Mouse (Mus musculus) forebrain, embryonic 16.5 days (tissue): ENCODE results near the gene Gm16427. TPM values are rescaled to one million over a fixed set of nuclear protein-coding genes. Genes with fewer than 3 reads are reported as not detected.
"Not testable (repeated sequence)": the region's sequence is repeated elsewhere in the genome, so short reads cannot be mapped to it uniquely, and the experiment has no call there.

Experiments
- ATAC-seq: fragments of 200-750 bp; cut with Nextera tagmentation; 2 replicates; pipeline ENCODE4 v1.8.0; 2017; ENCODE audit warnings: mild to moderate bottlenecking, moderate library complexity
- H3K27ac ChIP-seq: fragments of 300-500 bp; sonication (generic); 2 replicates; pipeline ENCODE4 v1.5.1; 2014; ENCODE audit warnings: low read length, control low read depth
- H3K27me3 ChIP-seq: fragments of 300-500 bp; sonication (generic); replicated peaks from 2 replicates; pipeline ENCODE4 v1.6.1; 2014; ENCODE audit warnings: low read length; ENCODE audit not compliant: control insufficient read depth, insufficient read depth
- H3K36me3 ChIP-seq: fragments of 300-500 bp; sonication (generic); 2 replicates; pipeline ENCODE4 v1.6.1; 2014; ENCODE audit not compliant: control insufficient read depth, insufficient read depth
- H3K4me1 ChIP-seq: fragments of 300-500 bp; sonication (generic); replicated peaks from 2 replicates; pipeline ENCODE4 v1.6.1; 2014; ENCODE audit warnings: low read length; ENCODE audit not compliant: control insufficient read depth, insufficient read depth
- H3K4me2 ChIP-seq: fragments of 300-500 bp; sonication (generic); 2 replicates; pipeline ENCODE4 v1.6.1; 2014; ENCODE audit warnings: mild to moderate bottlenecking, low read length, control low read depth
- H3K4me3 ChIP-seq: fragments of 300-500 bp; sonication (generic); replicated peaks from 2 replicates; pipeline ENCODE4 v1.5.1; 2014; ENCODE audit warnings: mild to moderate bottlenecking, low read length, control low read depth
- H3K9ac ChIP-seq: fragments of 300-500 bp; sonication (generic); replicated peaks from 2 replicates; pipeline ENCODE4 v1.6.1; 2014; ENCODE audit warnings: low read depth, low read length, control low read depth
- H3K9me3 ChIP-seq: fragments of 300-500 bp; sonication (generic); 2 replicates; pipeline ENCODE4 v1.6.1; 2016; ENCODE audit warnings: low read length; ENCODE audit not compliant: control insufficient read depth
- WGBS: fragments of 180-500 bp; shearing (Covaris S2); extraction: QIAGEN DNeasy Blood & Tissue Kit; methylation state at CpG from one replicate; pipeline ENCODE4 v1.1.7; 2014; 5-methylcytosine and 5-hydroxymethylcytosine counted together
- polyA plus RNA-seq: library from polyadenylated mRNA; unstranded; fragments of >200 nt; fragmentation: Nextera tagmentation; extraction: Ambion mirVana; gene quantifications from 2 replicates; pipeline ENCODE4 v1.2.1, GENCODE M21; 2015

The Gm16427 gene
- polyA plus RNA-seq, result not detected in 2 replicates

GRCm38 (mm10) chr5:93540100-93540499 lies at the start of gene Gm16427:
Gene Gm16427 (minus strand): TSS chr5:93540200.
- H3K27me3 ChIP-seq, H3K9me3 ChIP-seq, H3K4me3 ChIP-seq, H3K4me2 ChIP-seq, H3K9ac ChIP-seq, H3K36me3 ChIP-seq, ATAC-seq, H3K4me1 ChIP-seq, H3K27ac ChIP-seq: not testable (repeated sequence)
- 70% methylated on average over 1 of the region's 3 CpGs for WGBS

Other genes starting within 250 kb of the Gm16427 start
- gene C87414, start 131.4 kb upstream of the Gm16427 start, polyA plus RNA-seq, result not detected in 2 replicates